Mouse (Mus musculus) cerebellum, adult 2 months (tissue): ENCODE measurements around the gene Scamp4.

ENCODE experiments used
- CTCF ChIP-seq: fragments of 200-500 bp; IDR thresholded peaks from 2 replicates; pipeline ENCODE4 v1.5.1; 2011; ENCODE audit warnings: low read depth, mild to moderate bottlenecking, control low read depth, low read length, moderate library complexity, borderline replicate concordance; ENCODE audit not compliant: insufficient read depth
- POLR2A ChIP-seq: fragments of 200-500 bp; IDR thresholded peaks from 2 replicates; pipeline ENCODE4 v1.6.1; 2011; ENCODE audit warnings: low read length, control low read depth, borderline replicate concordance; ENCODE audit not compliant: insufficient read depth

DNA sequence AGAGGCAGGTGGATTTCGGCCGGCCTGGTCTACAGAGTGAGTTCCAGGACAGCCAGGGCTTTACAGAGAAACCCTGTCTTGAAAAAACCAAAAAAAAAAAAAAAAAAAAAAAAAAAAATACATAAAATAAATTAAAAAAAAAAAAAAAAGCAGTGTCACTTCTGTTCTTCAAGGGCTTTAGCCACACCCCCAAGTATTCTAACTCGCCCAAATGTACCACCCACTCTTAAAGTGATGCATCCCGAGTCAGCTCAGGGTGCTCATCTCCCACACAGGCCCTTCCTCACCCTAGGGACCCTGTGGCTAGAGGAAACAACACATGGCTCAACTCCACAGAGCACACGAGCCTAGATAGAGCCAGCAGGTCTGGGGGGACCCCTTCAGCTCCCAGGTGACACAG, 19.6 kb upstream of the Scamp4 start:
- no peak for TF ChIP-seq POLR2A
- no peak for TF ChIP-seq CTCF
